ENCODE assay signal across 8 mouse cellular contexts in the genomic region with DNA sequence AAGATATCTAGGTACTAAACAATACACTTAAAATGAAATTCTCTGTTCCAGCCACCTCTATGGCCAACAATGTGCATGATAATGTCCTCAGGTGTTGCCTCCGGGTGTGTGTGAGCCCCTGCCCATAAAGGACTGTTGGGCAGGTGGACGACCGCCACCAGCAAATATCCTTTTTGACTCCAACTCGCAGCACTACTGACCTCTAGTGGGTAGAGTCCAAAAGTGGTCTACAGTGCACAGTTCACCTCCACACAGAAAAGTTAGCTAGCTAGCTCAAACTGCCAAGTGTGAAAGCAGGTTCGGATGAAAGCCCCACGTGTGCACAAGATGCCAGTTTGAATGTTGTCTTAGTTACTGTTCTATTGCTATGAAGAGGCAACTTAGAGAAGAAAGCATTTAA. TPM values are rescaled to one million over a fixed set of nuclear protein-coding genes. Genes with fewer than 3 reads are reported as not detected.
DNase-seq lines count a peak whose midpoint lies in the region; ATAC-seq lines count a peak whose summit lies in the region.

No protein-coding gene starts in this region.

- H3K36me3 ChIP-seq in hindbrain, embryonic 15.5 days, result no peaks in the 10 kb centered on the region
- no peaks in the 10 kb centered on the region for H3K36me3 ChIP-seq in neural tube, embryonic 13.5 days

- H3K4me1 ChIP-seq in hindbrain, embryonic 15.5 days (replicated peaks), result peaks cover 38% of the 10 kb centered on the region
- H3K4me1 ChIP-seq in neural tube, embryonic 13.5 days (replicated peaks), result peaks cover 39% of the 10 kb centered on the region

- H3K27me3 ChIP-seq in hindbrain, embryonic 15.5 days, result peaks cover 38% of the 10 kb centered on the region
- H3K27me3 ChIP-seq in neural tube, embryonic 13.5 days, result peaks cover 72% of the 10 kb centered on the region

- peak; percentile 24 for ATAC-seq in hindbrain, embryonic 15.5 days (ENCODE audit: low FRiP score, low read depth)
- peak; percentile 13; the same call in 1 of the 2 replicates for ATAC-seq in neural tube, embryonic 13.5 days (ENCODE audit: low read depth)

- H3K4me3 ChIP-seq in hindbrain, embryonic 15.5 days, result no peak overlapping the region
- H3K4me3 ChIP-seq in neural tube, embryonic 13.5 days, result no peak overlapping the region

- H3K27ac ChIP-seq in hindbrain, embryonic 15.5 days (replicated peaks), result no peak overlapping the region
- no peak overlapping the region for H3K27ac ChIP-seq in neural tube, embryonic 13.5 days (replicated peaks)

- intact Hi-C loops in gastrocnemius, postnatal 36 days (cut with DNase I), result loop anchor here (10.0 kb wide), 1 partner anchor 891 kb away; a partner anchor contains a TSS

- no peak overlapping the region for H3K4me2 ChIP-seq in hindbrain, embryonic 15.5 days
- H3K4me2 ChIP-seq in neural tube, embryonic 13.5 days, result no peak overlapping the region

- no peak overlapping the region for H3K9ac ChIP-seq in hindbrain, embryonic 15.5 days
- no peak overlapping the region for H3K9ac ChIP-seq in neural tube, embryonic 13.5 days

- DNase-seq in gastrocnemius, adult 18-20 months (ENCODE audit: low spot score), result peak; percentile 14
- no peak for DNase-seq in gastrocnemius, postnatal 36 days
- peak; percentile 10 for DNase-seq in thymus, postnatal 0 days (ENCODE audit: low spot score)
- DNase-seq in thymus, postnatal 14 days, result no peak
- no peak for DNase-seq in thymus, adult 18-20 months
- no peak for DNase-seq in frontal cortex, postnatal 10 days (ENCODE audit: low spot score in 2 of 2)

- WGBS in hindbrain, embryonic 15.5 days, result 24% methylated on average over 6 of the region's 6 CpGs
- 18% methylated on average over 6 of the region's 6 CpGs for whole genome bisulfite sequencing in neural tube, embryonic 13.5 days

- H3K9me3 ChIP-seq in hindbrain, embryonic 15.5 days, result no peaks in the 10 kb centered on the region
- H3K9me3 ChIP-seq in neural tube, embryonic 13.5 days, result no peaks in the 10 kb centered on the region

RNA-seq across cellular contexts. Expression of a gene that starts 48.2 kb away (rescaled TPM):
- 10 to 100 TPM; 42.4 to 46.5 TPM for total RNA-seq in gastrocnemius, adult 18-20 months (2021)
- total RNA-seq in gastrocnemius, postnatal 36 days (2021), result 10 to 100 TPM; 40.7 to 41.0 TPM
- 126 and 131 TPM in 2 replicates for polyA plus RNA-seq in thymus, postnatal 0 days (2015; fragmentation: Nextera tagmentation; extraction: Ambion mirVana)
- 73.5 and 74.6 TPM in 2 replicates for polyA plus RNA-seq in hindbrain, embryonic 15.5 days (2015; fragmentation: Nextera tagmentation; extraction: Ambion mirVana)
- polyA plus RNA-seq in neural tube, embryonic 13.5 days (2015; fragmentation: Nextera tagmentation; extraction: Ambion mirVana), result 78.5 and 87.1 TPM in 2 replicates

RNA-seq across cellular contexts. Expression of a gene that starts 49.1 kb away (rescaled TPM):
- 1 to 10 TPM; 5.6 to 6.3 TPM for total RNA-seq in gastrocnemius, adult 18-20 months (2021)
- 1 to 10 TPM; 5.3 to 6.5 TPM for total RNA-seq in gastrocnemius, postnatal 36 days (2021)
- 3.7 and 5.4 TPM in 2 replicates for polyA plus RNA-seq in thymus, postnatal 0 days (2015; fragmentation: Nextera tagmentation; extraction: Ambion mirVana)
- 7.1 and 7.3 TPM in 2 replicates for polyA plus RNA-seq in hindbrain, embryonic 15.5 days (2015; fragmentation: Nextera tagmentation; extraction: Ambion mirVana)
- polyA plus RNA-seq in neural tube, embryonic 13.5 days (2015; fragmentation: Nextera tagmentation; extraction: Ambion mirVana), result 6.1 and 6.3 TPM in 2 replicates

Comparison
In these comparisons a context has a peak if more than half of its experiments do, and no peak if none do; other contexts are left out.
1. DNase-seq: peak in gastrocnemius, adult 18-20 months (single experiment) and thymus, postnatal 0 days (single experiment); none in gastrocnemius, postnatal 36 days (0 of 2), thymus, postnatal 14 days (single experiment), thymus, adult 18-20 months (0 of 2) and frontal cortex, postnatal 10 days (0 of 2).